Mouse (Mus musculus): ENCODE measurements around the gene Zbtb4. TPM values are rescaled to one million over a fixed set of nuclear protein-coding genes. Genes with fewer than 3 reads are reported as not detected.

Zbtb4 gene
- polyA plus RNA-seq, 1 experiment from 2014 or later = 2.9 TPM

- 0 out of 2 replicates have a peak, but pooled peaks have one; percentile 28 for ATAC-seq (ENCODE audit: low FRiP score, low TSS enrichment)
- H3K9ac ChIP-seq (replicated peaks; ENCODE audit: low read length) = no peak overlapping the region
- H3K36me3 ChIP-seq (ENCODE audit: insufficient read depth, low read length) = no peaks in the 10 kb centered on the region
- 0 out of 2 replicates have a peak, but pooled peaks cover 3% of the 10 kb centered on the region for H3K27me3 ChIP-seq (ENCODE audit: insufficient read depth, low read length)
- 50% methylated on average over 26 of the region's 26 CpGs for WGBS
- no peak overlapping the region for H3K4me3 ChIP-seq (ENCODE audit: low read length)
- no peaks in the 10 kb centered on the region for H3K9me3 ChIP-seq (ENCODE audit: low read length)
- 0 out of 2 replicates have a peak overlapping the region, but pooled peaks have one; percentile 11 for H3K4me2 ChIP-seq (replicated peaks; ENCODE audit: low read depth, low read length)
- H3K4me1 ChIP-seq (ENCODE audit: insufficient read depth, low read length) = peaks cover 19% of the 10 kb centered on the region; the same call in 1 of the 2 replicates
- no peak overlapping the region for H3K27ac ChIP-seq (ENCODE audit: low read length)
Observed at GRCm38 (mm10) chr11:69777504-69778257, 12.0 kb downstream of the Zbtb4 start.

DNA sequence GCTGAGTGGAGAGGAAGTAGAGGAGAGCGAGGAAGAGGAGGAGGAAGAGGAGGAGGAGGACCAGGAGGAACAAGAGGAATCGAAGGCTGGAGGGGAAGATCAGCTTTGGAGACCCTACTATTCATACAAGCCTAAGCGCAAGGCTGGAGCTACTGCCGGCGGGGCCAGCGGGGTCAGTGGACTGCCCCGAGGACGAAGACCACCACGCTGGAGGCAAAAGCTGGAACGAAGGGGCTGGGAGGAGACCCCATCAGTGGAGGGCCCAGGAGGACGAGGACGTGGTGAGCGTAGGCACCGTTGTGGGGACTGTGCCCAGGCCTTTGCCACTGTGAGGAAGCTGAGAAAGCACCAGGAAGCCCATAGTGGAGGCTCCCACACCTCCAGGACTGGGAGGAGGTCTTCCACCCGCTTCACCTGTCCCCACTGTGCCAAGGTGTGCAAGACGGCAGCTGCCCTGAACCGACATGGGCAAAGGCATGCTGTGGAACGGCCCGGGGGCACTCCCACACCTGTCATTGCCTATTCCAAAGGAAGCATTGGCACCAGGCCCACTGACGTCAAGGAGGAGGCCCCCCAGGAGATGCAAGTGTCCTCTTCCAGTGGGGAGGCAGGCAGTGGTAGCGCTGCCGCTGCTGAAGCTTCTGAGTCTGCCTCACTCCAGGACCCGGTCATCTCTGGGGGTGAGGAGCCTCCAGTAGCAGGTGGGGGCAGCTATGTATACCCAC, 12.7 kb downstream of the Zbtb4 start:
- no peaks in the 10 kb centered on the region for H3K36me3 ChIP-seq (ENCODE audit: insufficient read depth, low read length)
- H3K4me2 ChIP-seq (replicated peaks; ENCODE audit: low read depth, low read length) = no peak overlapping the region; the same call in 1 of the 2 replicates
- peaks cover 19% of the 10 kb centered on the region; the same call in 1 of the 2 replicates for H3K4me1 ChIP-seq (ENCODE audit: insufficient read depth, low read length)
- H3K9me3 ChIP-seq (ENCODE audit: low read length) = no peaks in the 10 kb centered on the region
- 0 out of 2 replicates have a peak, but pooled peaks cover 3% of the 10 kb centered on the region for H3K27me3 ChIP-seq (ENCODE audit: insufficient read depth, low read length)
- H3K27ac ChIP-seq (ENCODE audit: low read length) = no peak overlapping the region
- ATAC-seq (ENCODE audit: low FRiP score, low TSS enrichment) = 0 out of 2 replicates have a peak, but pooled peaks have one; percentile 16
- WGBS = 61% methylated on average over 23 of the region's 23 CpGs
- no peak overlapping the region for H3K9ac ChIP-seq (replicated peaks; ENCODE audit: low read length)
- H3K4me3 ChIP-seq (ENCODE audit: low read length) = no peak overlapping the region

- Histone ChIP-seq H3K4me2 (replicated peaks; ENCODE audit: low read depth, low read length) (no peak overlapping the region; the same call in 1 of the 2 replicates), H3K27me3 (ENCODE audit: insufficient read depth, low read length) (0 out of 2 replicates have a peak, but pooled peaks cover 3% of the 10 kb centered on the region), H3K36me3 (ENCODE audit: insufficient read depth, low read length) (no peaks in the 10 kb centered on the region), H3K27ac (ENCODE audit: low read length) (no peak overlapping the region), H3K4me1 (ENCODE audit: insufficient read depth, low read length) (peaks cover 19% of the 10 kb centered on the region; the same call in 1 of the 2 replicates), H3K4me3 (ENCODE audit: low read length) (no peak overlapping the region), H3K9me3 (ENCODE audit: low read length) (no peaks in the 10 kb centered on the region), H3K9ac (replicated peaks; ENCODE audit: low read length) (no peak overlapping the region)
- ATAC-seq (ENCODE audit: low FRiP score, low TSS enrichment) = no peak
- 55% methylated on average over 7 of the region's 7 CpGs for WGBS
Observed at GRCm38 (mm10) chr11:69778985-69779384, 13.3 kb downstream of the Zbtb4 start.

GRCm38 (mm10) chr11:69781828-69782227, 16.1 kb downstream of the Zbtb4 start:
- 28% methylated on average over 4 of the region's 4 CpGs for WGBS
- Histone ChIP-seq H3K9me3 (ENCODE audit: low read length) (no peaks in the 10 kb centered on the region), H3K9ac (replicated peaks; ENCODE audit: low read length) (no peak overlapping the region), H3K27me3 (ENCODE audit: insufficient read depth, low read length) (0 out of 2 replicates have a peak, but pooled peaks cover 3% of the 10 kb centered on the region), H3K4me1 (ENCODE audit: insufficient read depth, low read length) (peaks cover 12% of the 10 kb centered on the region; the same call in 1 of the 2 replicates), H3K27ac (ENCODE audit: low read length) (no peak overlapping the region), H3K4me2 (replicated peaks; ENCODE audit: low read depth, low read length) (no peak overlapping the region), H3K4me3 (ENCODE audit: low read length) (no peak overlapping the region), H3K36me3 (ENCODE audit: insufficient read depth, low read length) (no peaks in the 10 kb centered on the region)
- ATAC-seq (ENCODE audit: low FRiP score, low TSS enrichment) = no peak

DNA sequence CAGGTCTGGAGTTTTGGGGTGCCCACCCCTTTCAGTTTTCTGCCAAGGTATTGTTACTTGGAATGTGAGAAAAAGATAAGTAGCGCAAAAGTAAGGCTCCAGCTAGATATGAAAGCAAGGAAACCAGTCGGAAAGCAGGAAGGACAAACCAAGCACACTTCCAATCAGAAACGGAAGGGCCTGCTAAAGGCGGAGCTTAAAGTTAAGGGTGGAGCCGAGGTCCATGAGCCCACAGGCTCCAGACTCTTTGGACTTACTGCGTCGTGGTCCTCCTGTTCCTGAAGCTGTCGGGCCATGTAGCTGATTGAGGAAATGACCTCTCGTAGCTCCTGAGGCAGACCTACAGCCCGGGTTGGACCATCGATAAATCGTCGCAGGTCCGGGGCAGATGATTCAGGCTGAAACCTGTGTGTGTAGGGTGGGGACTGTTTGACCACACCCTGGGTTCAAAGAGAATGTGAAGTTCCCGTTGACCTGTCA, 19.1 kb downstream of the Zbtb4 start:
- peak overlapping the region; percentile 18; the same call in 1 of the 2 replicates for H3K4me3 ChIP-seq (ENCODE audit: low read length)
- 32% methylated on average over 15 of the region's 15 CpGs for WGBS
- H3K4me1 ChIP-seq (ENCODE audit: insufficient read depth, low read length) = no peaks in the 10 kb centered on the region
- H3K9me3 ChIP-seq (ENCODE audit: low read length) = no peaks in the 10 kb centered on the region
- no peaks in the 10 kb centered on the region for H3K27me3 ChIP-seq (ENCODE audit: insufficient read depth, low read length)
- no peak overlapping the region; the same call in 1 of the 2 replicates for H3K9ac ChIP-seq (replicated peaks; ENCODE audit: low read length)
- H3K27ac ChIP-seq (ENCODE audit: low read length) = no peak overlapping the region
- no peak for ATAC-seq (ENCODE audit: low FRiP score, low TSS enrichment)
- peak overlapping the region; percentile 36 for H3K4me2 ChIP-seq (replicated peaks; ENCODE audit: low read depth, low read length)
- H3K36me3 ChIP-seq (ENCODE audit: insufficient read depth, low read length) = no peaks in the 10 kb centered on the region

- 86% methylated on average over 5 of the region's 5 CpGs for WGBS
- no peak overlapping the region for H3K4me3 ChIP-seq (ENCODE audit: low read length)
- H3K4me1 ChIP-seq (ENCODE audit: insufficient read depth, low read length) = no peaks in the 10 kb centered on the region
- H3K9me3 ChIP-seq (ENCODE audit: low read length) = no peaks in the 10 kb centered on the region
- ATAC-seq (ENCODE audit: low FRiP score, low TSS enrichment) = no peak
- no peak overlapping the region for H3K27ac ChIP-seq (ENCODE audit: low read length)
- no peaks in the 10 kb centered on the region for H3K36me3 ChIP-seq (ENCODE audit: insufficient read depth, low read length)
- no peaks in the 10 kb centered on the region for H3K27me3 ChIP-seq (ENCODE audit: insufficient read depth, low read length)
- no peak overlapping the region for H3K9ac ChIP-seq (replicated peaks; ENCODE audit: low read length)
- no peak overlapping the region for H3K4me2 ChIP-seq (replicated peaks; ENCODE audit: low read depth, low read length)
Observed at GRCm38 (mm10) chr11:69787306-69787705, 21.6 kb downstream of the Zbtb4 start.

GRCm38 (mm10) chr11:69789431-69789830, 23.7 kb downstream of the Zbtb4 start:
- H3K9ac ChIP-seq (replicated peaks; ENCODE audit: low read length) = no peak overlapping the region
- H3K27me3 ChIP-seq (ENCODE audit: insufficient read depth, low read length) = no peaks in the 10 kb centered on the region
- H3K27ac ChIP-seq (ENCODE audit: low read length) = no peak overlapping the region
- ATAC-seq (ENCODE audit: low FRiP score, low TSS enrichment) = no peak
- 33% methylated on average over 5 of the region's 5 CpGs for WGBS
- H3K4me2 ChIP-seq (replicated peaks; ENCODE audit: low read depth, low read length) = no peak overlapping the region
- H3K4me3 ChIP-seq (ENCODE audit: low read length) = no peak overlapping the region
- H3K9me3 ChIP-seq (ENCODE audit: low read length) = no peaks in the 10 kb centered on the region
- no peaks in the 10 kb centered on the region for H3K36me3 ChIP-seq (ENCODE audit: insufficient read depth, low read length)
- H3K4me1 ChIP-seq (ENCODE audit: insufficient read depth, low read length) = no peaks in the 10 kb centered on the region

DNA sequence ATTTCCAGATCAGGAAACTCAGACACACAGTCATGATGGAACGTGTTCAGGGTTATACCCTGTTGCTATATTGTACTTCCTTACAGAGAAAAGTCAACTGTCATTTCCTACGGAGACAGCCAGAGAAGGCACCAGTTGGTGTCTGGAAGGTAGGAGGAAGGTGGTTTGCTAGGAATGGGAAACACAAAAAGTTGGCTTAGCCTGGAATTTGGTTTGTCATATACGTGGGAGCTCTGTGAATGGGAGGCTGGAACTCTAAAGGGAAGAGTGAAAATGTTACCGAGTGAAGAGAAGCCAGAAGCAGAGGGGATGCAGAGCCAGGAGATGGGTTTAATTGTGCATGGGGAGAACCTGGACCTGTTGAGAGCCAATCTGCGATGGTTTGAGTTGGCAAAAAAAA, 25.7 kb downstream of the Zbtb4 start:
- H3K27me3 ChIP-seq (ENCODE audit: insufficient read depth, low read length) = no peaks in the 10 kb centered on the region; the same call in 1 of the 2 replicates

GRCm38 (mm10) chr11:69793429-69793828, 27.7 kb downstream of the Zbtb4 start:
- 53% methylated on average over 5 of the region's 5 CpGs for WGBS
- H3K9ac ChIP-seq (replicated peaks; ENCODE audit: low read length) = no peak overlapping the region
- no peak overlapping the region for H3K4me3 ChIP-seq (ENCODE audit: low read length)
- peaks cover 6% of the 10 kb centered on the region; the same call in 1 of the 2 replicates for H3K4me1 ChIP-seq (ENCODE audit: insufficient read depth, low read length)
- peaks cover 5% of the 10 kb centered on the region; the same call in 1 of the 2 replicates for H3K27me3 ChIP-seq (ENCODE audit: insufficient read depth, low read length)
- H3K27ac ChIP-seq (ENCODE audit: low read length) = no peak overlapping the region
- ATAC-seq (ENCODE audit: low FRiP score, low TSS enrichment) = no peak
- H3K9me3 ChIP-seq (ENCODE audit: low read length) = no peaks in the 10 kb centered on the region
- no peak overlapping the region for H3K4me2 ChIP-seq (replicated peaks; ENCODE audit: low read depth, low read length)
- H3K36me3 ChIP-seq (ENCODE audit: insufficient read depth, low read length) = no peaks in the 10 kb centered on the region

More for the DNA sequence above, 25.7 kb downstream of the Zbtb4 start:
- H3K4me3 ChIP-seq (ENCODE audit: low read length) = no peak overlapping the region
- H3K36me3 ChIP-seq (ENCODE audit: insufficient read depth, low read length) = no peaks in the 10 kb centered on the region
- ATAC-seq (ENCODE audit: low FRiP score, low TSS enrichment) = no peak
- H3K9ac ChIP-seq (replicated peaks; ENCODE audit: low read length) = no peak overlapping the region
- 73% methylated on average over 5 of the region's 5 CpGs for WGBS
- no peak overlapping the region for H3K4me2 ChIP-seq (replicated peaks; ENCODE audit: low read depth, low read length)
- no peak overlapping the region for H3K27ac ChIP-seq (ENCODE audit: low read length)
- H3K9me3 ChIP-seq (ENCODE audit: low read length) = no peaks in the 10 kb centered on the region
- H3K4me1 ChIP-seq (ENCODE audit: insufficient read depth, low read length) = peaks cover 6% of the 10 kb centered on the region; the same call in 1 of the 2 replicates

Data from kidney, embryonic 16.5 days (tissue).